Mouse (Mus musculus) CH12.LX (cell line): ENCODE results near the gene Pklr. TPM values are rescaled to one million over a fixed set of nuclear protein-coding genes. Genes with fewer than 3 reads are reported as not detected.
A peak's percentile ranks its signal among the peaks of the same experiment; 100 is the strongest.

Source experiments
- DNase-seq: peaks from one replicate; pipeline ENCODE4 v3.0.0-alpha.2; 2013; ENCODE audit errors: extremely low read depth
- H3K27ac ChIP-seq: 2 replicates; pipeline ENCODE4 v1.5.1; 2012; ENCODE audit warnings: low read depth, mild to moderate bottlenecking, control low read depth, moderate library complexity; ENCODE audit not compliant: insufficient read depth
- H3K27me3 ChIP-seq: replicated peaks from 2 replicates; pipeline ENCODE3; 2012; ENCODE audit warnings: inconsistent platforms
- H3K36me3 ChIP-seq, 2 experiments: replicated peaks in 1 of 2; 2 replicates each; pipeline versions ENCODE3 to v1.6.1; 2012; ENCODE audit warnings: inconsistent platforms in 1 of 2, low read length in 1 of 2, mild to moderate bottlenecking in 1 of 2, mixed read lengths in 1 of 2, moderate library complexity in 1 of 2; ENCODE audit not compliant: control insufficient read depth in 1 of 2, insufficient read depth in 1 of 2
- H3K4me1 ChIP-seq, 2 experiments: 2 replicates each; pipeline ENCODE4 v1.6.1; 2012; ENCODE audit warnings: inconsistent platforms in 1 of 2, moderate library complexity in 1 of 2; ENCODE audit not compliant: insufficient read depth in 2 of 2, control insufficient read depth in 1 of 2
- H3K4me2 ChIP-seq: 2 replicates; pipeline ENCODE4 v1.6.1; 2012; ENCODE audit warnings: low read depth, mild to moderate bottlenecking, control low read depth; ENCODE audit not compliant: poor library complexity, insufficient read depth, severe bottlenecking
- H3K4me3 ChIP-seq, 3 experiments: fragments of 150-350 bp in 1 of 3; sonication (generic) in 1 of 3; replicated peaks in 1 of 3; 2 replicates each; pipeline versions ENCODE3 to v1.5.1; 2011 to 2012; ENCODE audit warnings: low read depth in 2 of 3, low read length in 2 of 3, mild to moderate bottlenecking in 2 of 3, moderate library complexity in 2 of 3, control low read depth in 1 of 3, improper control_type of control experiment in 1 of 3, inconsistent platforms in 1 of 3, mixed read lengths in 1 of 3; ENCODE audit not compliant: poor library complexity in 1 of 3
- H3K79me2 ChIP-seq: replicated peaks from 2 replicates; pipeline ENCODE4 v1.6.1; 2012; ENCODE audit warnings: mild to moderate bottlenecking, moderate library complexity; ENCODE audit not compliant: control insufficient read depth, poor library complexity, insufficient read depth, severe bottlenecking; ENCODE audit errors: extremely low read depth
- H3K9ac ChIP-seq: 2 replicates; pipeline ENCODE4 v1.6.1; 2012; ENCODE audit warnings: low read depth, mild to moderate bottlenecking, control low read depth, moderate library complexity; ENCODE audit not compliant: insufficient read depth
- H3K9me3 ChIP-seq: replicated peaks from 2 replicates; pipeline ENCODE3; 2012; ENCODE audit warnings: low read length, inconsistent platforms, mixed read lengths
- BHLHE40 ChIP-seq: IDR thresholded peaks from 2 replicates; pipeline ENCODE4 v1.6.1; 2011; ENCODE audit warnings: mild to moderate bottlenecking, low read depth, low read length, improper control_type of control experiment
- CHD1 ChIP-seq: IDR thresholded peaks from 2 replicates; pipeline ENCODE4 v1.6.1; 2012; ENCODE audit warnings: low read depth, low read length, improper control_type of control experiment, inconsistent platforms
- CHD2 ChIP-seq: IDR thresholded peaks from 2 replicates; pipeline ENCODE4 v1.6.1; 2011; ENCODE audit warnings: low read length, improper control_type of control experiment
- CTCF ChIP-seq, 2 experiments: IDR thresholded peaks in 1 of 2; conservative IDR thresholded peaks in 1 of 2; 2 replicates each; pipeline ENCODE4 v1.5.1; 2011 to 2012; ENCODE audit warnings: low read depth in 2 of 2, low read length in 2 of 2, improper control_type of control experiment in 1 of 2, inconsistent platforms in 1 of 2, mild to moderate bottlenecking in 1 of 2, moderate library complexity in 1 of 2
- E2F4 ChIP-seq: IDR thresholded peaks from 2 replicates; pipeline ENCODE4 v1.6.1; 2011; ENCODE audit warnings: low read depth, low read length, improper control_type of control experiment; ENCODE audit not compliant: insufficient replicate concordance
- ELF1 ChIP-seq: IDR thresholded peaks from 2 replicates; pipeline ENCODE4 v1.6.1; 2014; ENCODE audit warnings: low read depth, mild to moderate bottlenecking, inconsistent platforms, low read length, improper control_type of control experiment
- EP300 ChIP-seq: IDR thresholded peaks from 2 replicates; pipeline ENCODE4 v1.6.1; 2011; ENCODE audit warnings: low read length, improper control_type of control experiment
- ETS1 ChIP-seq: conservative IDR thresholded peaks from 2 replicates; pipeline ENCODE4 v1.6.1; 2012; ENCODE audit warnings: low read depth, mild to moderate bottlenecking, inconsistent platforms, low read length, improper control_type of control experiment, moderate library complexity
- GABPA ChIP-seq: IDR thresholded peaks from 2 replicates; pipeline ENCODE4 v1.6.1; 2012; ENCODE audit warnings: low read depth, low read length, improper control_type of control experiment, inconsistent platforms; ENCODE audit not compliant: insufficient replicate concordance
- HCFC1 ChIP-seq: IDR thresholded peaks from 2 replicates; pipeline ENCODE4 v1.6.1; 2012; ENCODE audit warnings: low read depth, mild to moderate bottlenecking, inconsistent platforms, low read length, improper control_type of control experiment
- IRF4 ChIP-seq: IDR thresholded peaks from 2 replicates; pipeline ENCODE4 v1.6.1; 2014; ENCODE audit warnings: low read depth, mild to moderate bottlenecking, inconsistent platforms, low read length, improper control_type of control experiment
- JUN ChIP-seq: IDR thresholded peaks from 2 replicates; pipeline ENCODE4 v1.6.1; 2011; ENCODE audit warnings: low read depth, mild to moderate bottlenecking, low read length, improper control_type of control experiment, moderate library complexity; ENCODE audit not compliant: insufficient read depth
- JUND ChIP-seq: conservative IDR thresholded peaks from 2 replicates; pipeline ENCODE4 v1.6.1; 2011; ENCODE audit warnings: low read depth, low read length, improper control_type of control experiment
- KAT2A ChIP-seq: IDR thresholded peaks from 2 replicates; pipeline ENCODE4 v1.6.1; 2012; ENCODE audit warnings: low read length, improper control_type of control experiment, inconsistent platforms; ENCODE audit not compliant: insufficient replicate concordance
- MAFK ChIP-seq: IDR thresholded peaks from 2 replicates; pipeline ENCODE4 v1.6.1; 2011; ENCODE audit warnings: low read length, improper control_type of control experiment; ENCODE audit not compliant: insufficient replicate concordance
- MAX ChIP-seq: IDR thresholded peaks from 2 replicates; pipeline ENCODE4 v1.6.1; 2011; ENCODE audit warnings: low read length, improper control_type of control experiment
- MAZ ChIP-seq: IDR thresholded peaks from 2 replicates; pipeline ENCODE4 v1.6.1; 2012; ENCODE audit warnings: low read depth, mild to moderate bottlenecking, inconsistent platforms, low read length, improper control_type of control experiment, moderate library complexity
- MEF2A ChIP-seq: IDR thresholded peaks from 2 replicates; pipeline ENCODE4 v1.6.1; 2014; ENCODE audit warnings: low read depth, mild to moderate bottlenecking, inconsistent platforms, low read length, improper control_type of control experiment, borderline replicate concordance
- MXI1 ChIP-seq: IDR thresholded peaks from 2 replicates; pipeline ENCODE4 v1.6.1; 2011; ENCODE audit warnings: mild to moderate bottlenecking, low read depth, low read length, improper control_type of control experiment
- MYC ChIP-seq: IDR thresholded peaks from 2 replicates; pipeline ENCODE4 v1.6.1; 2011; ENCODE audit warnings: low read depth, mild to moderate bottlenecking, improper control_type of control experiment, low read length
- NELFE ChIP-seq: IDR thresholded peaks from 2 replicates; pipeline ENCODE4 v1.6.1; 2011; ENCODE audit warnings: low read depth, low read length, improper control_type of control experiment
- NRF1 ChIP-seq: IDR thresholded peaks from 2 replicates; pipeline ENCODE4 v1.6.1; 2014; ENCODE audit warnings: low read depth, mild to moderate bottlenecking, inconsistent platforms, low read length, improper control_type of control experiment, moderate library complexity
- PAX5 ChIP-seq: IDR thresholded peaks from 2 replicates; pipeline ENCODE4 v1.6.1; 2012; ENCODE audit warnings: low read length, inconsistent platforms, mixed read lengths
- POLR2A ChIP-seq: IDR thresholded peaks from 2 replicates; pipeline ENCODE4 v1.6.1; 2011; ENCODE audit warnings: low read depth, mild to moderate bottlenecking, improper control_type of control experiment, low read length
- POLR2AphosphoS2 ChIP-seq: IDR thresholded peaks from 2 replicates; pipeline ENCODE4 v1.6.1; 2011; ENCODE audit warnings: low read depth, low read length, improper control_type of control experiment
- RAD21 ChIP-seq: IDR thresholded peaks from 2 replicates; pipeline ENCODE4 v1.6.1; 2011; ENCODE audit warnings: low read depth, mild to moderate bottlenecking, low read length, improper control_type of control experiment, moderate library complexity
- RCOR1 ChIP-seq: conservative IDR thresholded peaks from 2 replicates; pipeline ENCODE4 v1.6.1; 2012; ENCODE audit warnings: low read depth, mild to moderate bottlenecking, inconsistent platforms, low read length, improper control_type of control experiment
- SIN3A ChIP-seq: IDR thresholded peaks from 2 replicates; pipeline ENCODE4 v1.6.1; 2012; ENCODE audit warnings: low read length, improper control_type of control experiment, inconsistent platforms
- SMC3 ChIP-seq: IDR thresholded peaks from 2 replicates; pipeline ENCODE4 v1.6.1; 2011; ENCODE audit warnings: low read depth, low read length, improper control_type of control experiment
- TBP ChIP-seq: conservative IDR thresholded peaks from 2 replicates; pipeline ENCODE4 v1.6.1; 2011; ENCODE audit warnings: low read depth, low read length, improper control_type of control experiment
- TCF12 ChIP-seq: IDR thresholded peaks from 2 replicates; pipeline ENCODE4 v1.6.1; 2014; ENCODE audit warnings: low read depth, mild to moderate bottlenecking, inconsistent platforms, low read length, improper control_type of control experiment
- UBTF ChIP-seq: IDR thresholded peaks from 2 replicates; pipeline ENCODE4 v1.6.1; 2012; ENCODE audit warnings: low read depth, mild to moderate bottlenecking, inconsistent platforms, low read length, improper control_type of control experiment, moderate library complexity
- USF1 ChIP-seq: IDR thresholded peaks from 2 replicates; pipeline ENCODE4 v1.6.1; 2014; ENCODE audit warnings: low read depth, mild to moderate bottlenecking, inconsistent platforms, low read length, improper control_type of control experiment
- USF2 ChIP-seq: conservative IDR thresholded peaks from 2 replicates; pipeline ENCODE4 v1.6.1; 2011; ENCODE audit warnings: low read depth, low read length, improper control_type of control experiment
- ZC3H11A ChIP-seq: IDR thresholded peaks from 2 replicates; pipeline ENCODE4 v1.6.1; 2012; ENCODE audit warnings: low read depth, mild to moderate bottlenecking, inconsistent platforms, low read length, improper control_type of control experiment
- ZKSCAN1 ChIP-seq: IDR thresholded peaks from 2 replicates; pipeline ENCODE4 v1.6.1; 2012; ENCODE audit warnings: low read depth, inconsistent platforms, low read length, improper control_type of control experiment, borderline replicate concordance
- ZMIZ1 ChIP-seq: IDR thresholded peaks from 2 replicates; pipeline ENCODE4 v1.6.1; 2012; ENCODE audit warnings: low read depth, mild to moderate bottlenecking, inconsistent platforms, low read length, improper control_type of control experiment
- ZNF384 ChIP-seq: IDR thresholded peaks from 2 replicates; pipeline ENCODE4 v1.6.1; 2012; ENCODE audit warnings: low read depth, low read length, improper control_type of control experiment, inconsistent platforms
- dilution Hi-C: fragments of 300-500 bp; cut with MboI; formaldehyde crosslinking; loops from 2 replicates; pipeline ENCODE4 v1.14.3; 2020; ENCODE audit warnings: low sequenced_read_pairs; ENCODE audit not compliant: extremely low pct_unique_long_range_greater_than_20kb, extremely low pct_ligation_motif_present
- in situ Hi-C: fragments of 300-500 bp; cut with MboI; formaldehyde crosslinking; loops from 3 replicates; pipeline ENCODE4 v1.14.3; 2019; ENCODE audit warnings: low sequenced_read_pairs, low pct_ligation_motif_present, low pct_unique_long_range_greater_than_20kb, mixed read lengths
- polyA plus RNA-seq: library from polyadenylated mRNA; unstranded; fragments of >175 nt; gene quantifications from 2 replicates; pipeline ENCODE4 v1.2.1, GENCODE M21; 2012; ENCODE audit warnings: low read depth; ENCODE audit not compliant: insufficient read length
- total RNA-seq, 2 experiments: library from RNA; depleted of rRNA; stranded (reverse); fragments of 300-350 nt in 1 of 2; fragments of >200 nt in 1 of 2; gene quantifications; 2 replicates each; pipeline ENCODE4 v1.2.3; 2012 to 2014

The Pklr gene
- total and polyA plus RNA-seq, 3 experiments: not detected

DNA sequence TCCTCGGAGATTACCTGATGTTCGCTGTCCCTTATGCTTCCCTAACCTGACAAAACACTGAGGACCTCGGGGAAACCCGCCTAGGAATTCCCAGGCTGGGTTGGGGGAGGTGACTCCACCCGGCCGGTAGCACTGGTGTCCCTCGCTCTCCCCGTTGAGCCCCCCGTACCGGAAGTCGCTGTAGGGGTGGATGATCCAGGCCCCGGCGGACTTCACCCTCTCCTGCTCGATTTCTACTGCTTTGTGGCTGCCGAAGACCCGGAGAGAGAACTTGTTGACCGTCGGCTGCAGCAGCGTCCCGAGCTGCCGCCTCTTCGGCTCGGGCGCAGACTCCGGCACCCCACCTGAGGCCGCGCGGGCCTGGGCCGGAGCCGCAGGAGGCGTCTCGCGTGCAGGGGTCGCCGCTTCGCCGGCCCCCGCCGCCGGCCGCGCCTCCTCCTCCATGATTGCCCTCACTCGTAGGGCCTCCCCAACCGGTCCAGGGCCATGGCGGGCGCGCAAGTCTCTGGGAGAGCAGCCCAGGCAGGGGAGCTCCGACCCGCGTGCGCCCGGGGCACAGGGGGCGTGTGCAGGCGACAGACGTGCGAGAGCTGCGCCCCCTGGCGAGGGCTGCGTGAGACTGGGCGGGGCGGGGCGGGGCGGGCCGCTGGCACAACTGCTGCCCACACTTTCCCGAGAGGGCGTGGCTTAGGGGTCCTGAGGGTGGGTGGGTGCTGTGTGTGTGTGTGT is 23.8 kb downstream of the Pklr start, which contains the start of gene Hcn3:
Hcn3 (minus strand) TSS at position 581 of the 729 bp plus-strand sequence.
- Histone ChIP-seq H3K4me1 (peaks cover 0 to 32% of the 10 kb centered on the region in 2 experiments; a peak in 3 of 4 replicates), H3K4me2 (peak within 1 kb of the TSS; percentile 79), H3K27me3 (no peaks in the 10 kb centered on the region), H3K79me2 (no peaks in the 10 kb centered on the region), H3K36me3 (peaks cover 0 to 8% of the 10 kb centered on the region in 2 experiments), H3K4me3 (peak within 1 kb of the TSS; percentile 44 to 78 (median 58)), H3K9me3 (no peaks in the 10 kb centered on the region), H3K27ac (no peak within 1 kb of the TSS), H3K9ac (peak within 1 kb of the TSS; percentile 36; the same call in 1 of the 2 replicates)
- dilution Hi-C loops (no loop called here), in situ Hi-C loops (loop anchor here (5.0 kb wide), 1 partner anchor 67 kb away; the partner anchor contains the start of gene Rusc1)
- peak; percentile 84 for DNase-seq
- TF ChIP-seq GABPA (no peak), JUND (no peak), MAX (peak; percentile 26; the same call in 1 of the 2 replicates), USF1 (no peak), MYC (no peak), JUN (no peak), CTCF (conservative IDR thresholded peaks at IDR 0.05 in 1 of 2, IDR thresholded peaks at IDR 0.05 in 1 of 2; ENCODE audit: low read depth in 2 of 2, low read length in 2 of 2) (peak in 1 of 2 experiments; percentile 72; a peak in 2 of 4 replicates), USF2 (no peak), BHLHE40 (peak; percentile 57), NRF1 (peak; percentile 52), ZMIZ1 (no peak), RAD21 (peak; percentile 9), MAZ (peak; percentile 68; the same call in 1 of the 2 replicates), POLR2AphosphoS2 (no peak), MEF2A (no peak), HCFC1 (no peak), MAFK (no peak), POLR2A (peak; percentile 32; the same call in 1 of the 2 replicates), IRF4 (no peak), EP300 (no peak), PAX5 (no peak), ZC3H11A (no peak), ZKSCAN1 (no peak), CHD2 (no peak), NELFE (no peak), UBTF (no peak), CHD1 (no peak), ETS1 (no peak), TCF12 (peak; percentile 36; the same call in 1 of the 2 replicates), RCOR1 (no peak), ELF1 (no peak), SMC3 (peak; percentile 58), TBP (no peak), E2F4 (no peak), SIN3A (peak; percentile 32; the same call in 1 of the 2 replicates), KAT2A (no peak), ZNF384 (no peak), MXI1 (peak; percentile 98)
